Mouse (Mus musculus): ENCODE data around the gene Brsk2. TPM values are rescaled to one million over a fixed set of nuclear protein-coding genes. Genes with fewer than 3 reads are reported as not detected.

The Brsk2 gene
- polyA plus RNA-seq, 1 experiment from 2014 or later = 0.57 TPM

GRCm38 (mm10) chr7:141955565-141956173 is 6.1 kb downstream of the Brsk2 start:
- DNase-seq (ENCODE audit: low spot score) = no peak

DNA sequence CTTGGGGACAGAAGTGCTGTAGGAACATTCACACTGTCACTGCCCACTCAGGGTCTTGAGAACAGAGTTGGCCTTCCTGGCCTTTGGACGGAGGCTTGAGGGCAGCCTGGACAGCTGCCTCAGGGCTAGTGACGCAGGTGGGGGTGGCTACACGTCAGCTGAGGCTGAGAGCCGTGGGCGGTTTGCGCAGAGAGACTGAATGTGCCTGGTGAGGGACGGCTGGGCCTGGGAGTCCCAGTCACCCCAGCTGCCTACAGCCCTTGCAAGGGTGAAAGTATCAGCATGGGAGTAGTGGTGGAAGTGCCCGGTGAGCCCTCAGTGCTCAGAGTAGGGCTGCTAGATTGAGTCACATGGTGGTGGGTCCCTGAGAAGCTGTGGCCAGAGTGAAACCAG is 6.6 kb downstream of the Brsk2 start:
- DNase-seq (ENCODE audit: low spot score) = no peak

GRCm38 (mm10) chr7:141957524-141958051 is 8.0 kb downstream of the Brsk2 start:
- DNase-seq (ENCODE audit: low spot score) = no peak

- DNase-seq (ENCODE audit: low spot score) = no peak
These were observed 8.7 kb downstream of the Brsk2 start for GRCm38 (mm10) chr7:141958211-141958610.

DNA sequence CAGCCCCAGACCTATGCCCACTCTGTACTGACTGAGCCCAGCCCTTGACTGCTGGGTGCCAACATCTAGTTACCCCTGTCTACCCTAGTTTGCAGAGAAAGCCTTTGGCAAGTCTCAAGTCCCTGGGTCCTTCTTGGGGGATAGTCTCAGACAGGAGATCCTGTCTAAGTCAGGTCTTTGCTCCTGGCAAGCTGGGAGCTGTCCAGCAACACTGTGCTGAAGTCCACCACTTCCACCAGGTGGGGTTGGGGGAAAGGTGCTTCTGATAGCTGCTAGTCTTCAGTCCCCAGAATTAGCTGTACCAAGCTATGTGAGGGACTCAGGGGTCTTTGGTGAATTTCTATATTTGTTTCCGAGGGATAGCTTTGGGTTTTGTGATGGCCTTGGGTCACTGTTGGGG is 9.6 kb downstream of the Brsk2 start:
- peak; percentile 18 for DNase-seq (ENCODE audit: low spot score)

DNA sequence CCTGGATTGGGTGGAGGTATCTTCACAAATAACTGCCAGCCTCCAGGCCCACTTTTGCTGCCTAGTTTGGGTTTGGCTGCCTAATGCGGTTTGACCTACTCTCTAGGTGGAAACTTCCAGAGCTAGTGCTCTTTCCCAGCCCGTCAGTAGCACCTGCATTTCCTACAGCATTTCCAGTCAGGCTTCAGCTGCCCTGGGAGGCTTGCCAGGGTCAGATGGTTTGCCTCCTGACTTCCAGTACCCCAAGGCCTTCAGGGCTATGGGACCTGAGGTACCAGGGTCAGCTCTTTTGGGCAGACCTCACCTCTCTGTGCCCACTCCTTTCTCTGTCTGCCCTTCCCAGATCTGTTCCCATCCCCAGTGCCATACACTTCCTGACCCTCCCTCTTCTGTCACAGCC is 11.4 kb downstream of the Brsk2 start:
- no peak for DNase-seq (ENCODE audit: low spot score)

DNA sequence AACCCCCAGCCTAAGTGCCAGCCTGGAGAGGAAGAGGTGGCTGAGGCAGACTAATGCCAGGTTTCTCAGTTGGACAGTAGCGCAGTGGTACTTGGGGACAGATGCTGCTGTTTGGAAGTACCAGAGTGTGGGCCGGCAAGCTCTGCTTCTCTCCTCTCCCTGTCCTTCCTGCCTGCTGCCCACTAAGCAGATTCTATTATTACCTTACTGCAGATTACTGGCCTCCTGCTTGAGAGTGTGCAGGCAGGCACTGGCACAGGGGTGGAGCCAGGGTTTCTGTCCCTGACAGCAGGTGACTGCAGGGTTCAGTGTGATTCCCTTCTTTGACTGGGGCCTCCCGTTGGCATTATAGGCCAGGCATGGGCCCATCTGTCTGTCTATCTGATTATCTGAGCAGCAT is 11.9 kb downstream of the Brsk2 start:
- no peak for DNase-seq (ENCODE audit: low spot score)

DNA sequence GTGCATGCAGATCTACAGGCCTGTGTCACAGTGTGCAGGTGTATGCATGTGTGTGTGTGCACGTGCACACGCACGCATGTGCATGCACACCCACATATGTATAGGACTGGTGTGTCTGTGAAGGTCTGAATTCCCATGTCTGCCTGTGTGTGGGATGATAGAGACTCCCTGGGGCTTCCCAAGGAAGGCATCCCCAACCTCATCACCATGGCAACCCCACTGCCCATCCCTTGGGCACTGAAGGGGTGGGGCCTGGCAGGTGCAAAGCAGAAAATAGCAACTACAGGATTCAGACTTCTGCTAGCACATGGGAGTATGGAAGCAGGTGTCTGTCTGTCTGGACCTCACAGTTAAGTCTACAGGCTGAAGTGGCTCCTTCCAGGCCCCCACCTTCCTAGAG is 13.0 kb downstream of the Brsk2 start:
- no peak for DNase-seq (ENCODE audit: low spot score)

GRCm38 (mm10) chr7:141966281-141966680 is 16.7 kb downstream of the Brsk2 start:
- no peak for DNase-seq (ENCODE audit: low spot score)

DNA sequence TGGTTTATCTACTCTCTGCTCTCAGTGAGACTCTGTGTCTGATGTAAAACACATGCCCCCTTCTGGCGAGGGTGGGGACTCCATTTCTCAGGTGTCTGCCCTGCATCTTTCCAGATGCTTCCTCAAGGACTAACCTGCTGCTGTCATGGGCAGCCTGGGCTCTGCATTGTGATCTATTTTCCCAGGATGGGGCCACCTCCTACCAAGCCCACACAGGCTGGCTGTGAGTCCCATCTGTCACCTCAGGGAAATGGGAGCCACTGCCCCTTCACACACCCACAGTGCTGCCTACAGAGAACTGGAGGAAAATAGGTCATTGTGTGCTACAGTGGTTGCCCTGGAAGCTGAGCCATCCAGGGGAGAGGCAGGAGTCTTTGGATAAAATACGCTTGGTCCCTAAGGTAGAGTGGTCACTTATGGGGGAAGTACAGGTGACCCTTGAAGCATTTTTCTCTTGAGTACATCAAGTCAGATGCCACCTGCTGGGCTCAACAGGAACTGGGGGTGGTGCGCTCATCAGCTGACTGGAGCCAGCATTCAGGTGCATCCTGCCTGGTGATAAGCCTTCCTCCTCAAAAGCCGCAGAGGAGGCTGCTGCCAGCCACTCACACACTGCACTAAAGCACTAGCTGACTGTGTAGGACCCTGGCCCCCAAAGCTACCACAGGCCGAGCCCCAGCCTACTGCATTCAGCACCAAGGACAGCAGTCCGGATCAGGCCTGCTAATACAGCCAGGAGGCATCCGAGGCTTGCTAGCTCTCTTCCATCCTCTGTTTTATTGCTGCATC is 23.5 kb downstream of the Brsk2 start:
- peak; percentile 75 for DNase-seq (ENCODE audit: low spot score)

DNA sequence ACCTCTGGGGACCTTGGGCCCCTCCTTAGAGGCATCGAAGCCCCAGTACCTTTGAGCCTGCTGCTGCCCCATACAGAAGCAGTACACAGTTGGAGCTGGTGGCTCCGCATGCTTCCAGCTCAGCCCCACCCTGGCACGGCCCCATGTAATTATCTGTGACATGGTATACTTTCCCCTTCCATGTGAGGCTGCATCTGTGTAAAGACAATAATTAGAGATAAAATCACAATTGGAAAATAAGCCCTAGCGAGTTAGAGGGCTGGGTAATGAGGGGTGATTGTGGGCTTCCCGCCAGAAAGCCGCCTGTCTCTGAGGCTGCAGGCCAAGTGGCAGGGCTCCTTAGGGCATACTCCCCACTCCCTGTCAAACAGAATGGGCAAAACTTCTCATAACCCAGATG is 28.5 kb downstream of the Brsk2 start:
- DNase-seq (ENCODE audit: low spot score) = no peak

DNA sequence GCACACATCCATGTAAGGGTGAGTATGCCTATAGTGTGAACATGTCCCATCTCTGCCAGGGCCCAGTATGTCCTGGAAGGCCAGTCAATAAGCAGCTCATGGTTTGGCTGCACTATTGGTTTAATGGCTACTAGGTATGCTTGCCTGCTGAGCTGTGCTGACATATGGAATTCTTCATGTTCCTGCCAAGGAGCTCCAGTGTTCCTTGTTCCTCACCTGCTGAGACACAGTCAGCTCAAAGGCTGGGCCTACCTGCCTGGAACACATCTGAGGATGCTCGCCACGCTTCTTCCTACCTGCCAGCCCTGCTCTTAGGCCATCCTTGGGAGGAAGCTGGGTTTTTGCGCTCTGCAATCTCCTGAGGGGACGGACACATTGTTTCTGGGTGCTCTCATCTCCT is 29.7 kb downstream of the Brsk2 start:
- DNase-seq (ENCODE audit: low spot score) = no peak

GRCm38 (mm10) chr7:141981237-141981636 is 31.7 kb downstream of the Brsk2 start:
- DNase-seq (ENCODE audit: low spot score) = no peak

DNA sequence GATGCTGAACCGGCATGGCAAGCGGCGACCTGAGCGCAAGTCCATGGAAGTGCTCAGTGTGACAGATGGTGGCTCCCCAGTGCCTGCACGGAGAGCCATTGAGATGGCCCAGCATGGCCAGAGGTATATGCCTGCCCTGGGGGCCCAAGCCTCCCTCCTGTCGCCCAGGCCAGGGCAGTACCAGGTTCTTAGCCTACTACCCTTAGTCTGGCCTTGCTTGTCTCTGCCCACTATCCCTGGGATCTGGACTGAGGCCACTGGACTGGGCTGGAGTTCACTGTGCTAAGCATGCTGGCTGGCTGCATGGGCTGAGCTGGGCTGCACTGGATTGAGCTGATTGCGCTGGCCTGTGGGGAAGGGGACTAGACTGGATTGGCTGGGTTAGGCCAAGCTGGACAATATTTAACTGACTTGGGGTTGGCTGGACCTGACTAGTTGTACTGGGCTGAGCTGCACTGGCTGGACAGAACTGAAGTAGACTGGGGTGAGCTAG is 38.8 kb downstream of the Brsk2 start:
- DNase-seq (ENCODE audit: low spot score) = no peak

- no peak for DNase-seq (ENCODE audit: low spot score)
These were observed 41.6 kb downstream of the Brsk2 start for GRCm38 (mm10) chr7:141991183-141991582.

- DNase-seq (ENCODE audit: low spot score) = no peak
These were observed 44.6 kb downstream of the Brsk2 start for GRCm38 (mm10) chr7:141994121-141994520.

GRCm38 (mm10) chr7:142000661-142001060 is 51.1 kb downstream of the Brsk2 start:
- DNase-seq (ENCODE audit: low spot score) = no peak

DNA sequence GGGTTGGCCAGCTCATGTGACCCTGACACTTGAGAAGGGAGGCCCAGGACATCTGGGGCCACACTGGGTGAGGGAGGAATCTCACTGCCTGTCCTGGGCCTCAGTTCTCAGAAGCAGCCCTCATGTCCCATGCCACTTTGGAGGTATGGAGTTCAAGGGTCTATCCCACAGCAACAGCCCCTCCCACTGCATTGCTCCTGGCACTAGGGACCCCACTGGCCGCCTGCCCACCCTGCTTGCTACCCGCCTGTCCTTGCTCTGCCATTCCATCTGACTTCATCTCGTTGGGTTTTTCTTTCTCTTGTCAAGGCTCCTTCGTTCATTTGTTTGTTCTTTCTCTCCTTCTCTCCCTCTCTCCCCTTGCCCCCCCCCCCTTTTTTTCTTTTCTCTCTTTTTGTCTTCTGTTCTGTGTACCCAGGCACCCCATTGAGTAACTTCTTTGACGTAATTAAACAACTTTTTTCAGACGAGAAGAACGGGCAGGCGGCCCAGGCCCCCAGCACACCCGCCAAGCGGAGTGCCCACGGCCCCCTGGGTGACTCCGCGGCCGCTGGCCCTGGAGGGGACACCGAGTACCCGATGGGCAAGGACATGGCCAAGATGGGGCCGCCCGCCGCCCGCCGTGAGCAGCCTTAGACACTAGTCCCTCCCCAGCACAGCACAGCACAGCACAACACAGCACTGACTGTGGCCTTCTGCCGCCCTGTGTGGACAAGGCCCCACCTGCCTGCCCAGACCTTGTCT is 52.2 kb downstream of the Brsk2 start:
- DNase-seq (ENCODE audit: low spot score) = no peak

- peak; percentile 54 for DNase-seq (ENCODE audit: low spot score)
These were observed 67.0 kb downstream of the Brsk2 start for GRCm38 (mm10) chr7:142016562-142016961.

DNA sequence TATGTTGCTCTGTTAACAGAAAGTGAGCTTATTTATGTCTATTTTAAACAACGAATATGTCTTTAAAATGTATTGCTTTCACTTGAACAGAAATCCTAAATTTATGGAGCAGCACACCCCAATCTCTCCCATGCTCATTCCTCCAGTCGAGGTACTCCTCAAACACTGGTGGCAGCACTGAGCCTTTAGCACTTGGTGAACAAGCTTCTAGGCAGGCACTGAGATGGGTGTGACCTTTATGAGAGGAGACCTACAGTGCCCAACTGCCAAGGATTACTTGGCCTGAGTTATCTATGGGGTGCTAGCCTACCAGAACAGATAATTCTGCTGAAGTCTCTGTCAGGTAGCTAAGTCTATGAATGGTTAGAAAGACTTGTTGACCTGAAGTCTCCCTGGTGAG is 70.1 kb downstream of the Brsk2 start:
- DNase-seq (ENCODE audit: low spot score) = no peak

DNA sequence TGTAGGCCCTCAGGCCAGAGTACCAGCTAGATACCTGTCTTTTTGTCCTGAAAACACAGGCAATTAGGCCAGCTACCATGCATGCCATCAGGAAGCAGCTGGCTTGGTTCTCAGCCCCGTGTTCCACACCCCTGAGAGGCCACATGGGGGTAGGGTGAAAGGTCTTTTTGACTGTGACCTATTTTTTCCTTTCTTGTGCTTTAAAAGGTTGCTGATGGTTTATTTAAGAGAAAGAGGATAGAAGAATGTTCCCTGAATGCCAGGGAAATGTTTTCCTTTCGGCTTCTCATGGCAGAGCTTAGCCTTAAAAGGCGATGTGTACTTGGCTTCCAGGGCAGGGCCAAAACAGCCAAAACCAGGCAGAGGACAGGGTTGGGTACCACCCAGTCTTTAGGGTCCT is 71.3 kb downstream of the Brsk2 start:
- peak; percentile 15 for DNase-seq (ENCODE audit: low spot score)

DNA sequence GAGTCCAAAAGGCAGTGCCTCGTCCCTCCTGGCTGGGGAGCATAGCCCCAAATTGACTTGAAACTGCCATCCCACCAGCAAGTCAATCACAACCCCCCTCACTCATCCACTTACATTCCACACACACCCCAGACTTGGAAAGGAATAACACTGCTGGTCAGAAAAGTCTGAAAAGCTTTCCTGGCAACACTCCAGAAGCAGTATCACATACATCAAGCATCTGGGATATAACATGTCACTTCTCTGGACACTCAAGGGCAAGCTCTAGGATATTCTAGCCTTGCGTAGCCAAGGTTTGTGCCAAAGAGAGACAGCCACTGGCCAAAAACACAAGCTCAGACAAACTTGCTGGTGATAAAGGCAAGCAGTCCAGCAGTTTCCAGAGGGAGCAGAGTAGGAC is 75.6 kb downstream of the Brsk2 start:
- no peak for DNase-seq (ENCODE audit: low spot score)

All from thymus, postnatal 0 days (tissue).